Mouse (Mus musculus) layer of hippocampus, postnatal 25 days (tissue): ENCODE measurements at regions not wholly inside any gene's neighbourhood (a gene's known extent, or its start where the extent isn't known, plus 50 kb on each side); places are given as distances from the start of the nearest gene placed in this dataset.

Experiments
- DNase-seq, 2 experiments: peaks; one replicate each; pipeline ENCODE4 v3.0.0; 2022; ENCODE audit warnings: mixed read lengths in 2 of 2, low spot score in 1 of 2; ENCODE audit errors: extremely low spot score in 1 of 2

GRCm38 (mm10) chr12:14415543-14416181 is 263.8 kb upstream of the Fam84a start:
- no peak for DNase-seq

GRCm38 (mm10) chr12:14411102-14411501 is 259.2 kb upstream of the Fam84a start:
- DNase-seq: no peak

GRCm38 (mm10) chr12:14405796-14406195 is 253.9 kb upstream of the Fam84a start:
- DNase-seq: no peak

DNA sequence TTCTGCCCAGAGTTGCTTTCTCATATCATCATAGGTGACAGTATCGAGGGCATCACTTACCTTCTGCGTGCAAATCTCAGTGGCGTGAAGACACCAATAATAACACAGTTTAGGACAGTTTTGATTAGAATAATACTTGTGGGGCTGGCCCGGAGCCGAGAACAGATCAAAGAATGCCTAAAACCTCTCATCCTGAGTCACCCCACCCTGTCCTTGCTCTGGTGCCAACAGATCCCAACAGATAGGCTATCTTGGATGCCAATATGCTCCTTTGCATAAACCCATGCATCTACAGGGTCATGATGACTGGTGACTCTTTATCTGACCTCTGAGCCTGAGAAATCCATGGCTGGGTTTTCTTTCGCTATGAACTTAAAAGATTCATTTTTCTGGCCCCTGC is 224.4 kb upstream of the Fam84a start:
- no peak for DNase-seq

DNA sequence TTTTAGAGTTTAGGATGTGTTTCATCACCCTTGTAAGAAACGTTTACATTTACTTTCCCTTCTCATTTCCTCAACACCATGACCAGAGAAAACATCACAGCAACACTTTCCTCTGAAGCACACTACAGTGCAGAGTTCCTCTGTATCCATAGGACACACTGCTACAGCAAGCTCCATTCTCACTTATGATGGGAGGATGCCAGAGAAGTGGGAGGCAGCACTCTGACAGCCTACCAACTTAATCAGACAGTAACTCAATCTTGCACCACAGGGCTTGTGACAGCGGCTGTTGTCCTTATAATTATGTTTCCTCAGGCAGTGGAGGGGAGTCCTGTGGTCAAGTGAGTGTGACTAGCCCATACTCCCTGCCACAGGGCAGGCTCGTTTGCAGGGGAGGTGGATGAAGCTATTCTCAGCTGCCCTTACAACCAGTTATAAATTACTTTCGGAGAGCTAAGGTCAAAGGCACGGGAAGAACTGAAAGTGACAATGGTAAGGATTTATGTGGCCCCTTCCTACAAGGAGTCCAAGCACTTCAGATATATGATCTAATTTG is 186.5 kb upstream of the Fam84a start:
- no peak for DNase-seq

DNA sequence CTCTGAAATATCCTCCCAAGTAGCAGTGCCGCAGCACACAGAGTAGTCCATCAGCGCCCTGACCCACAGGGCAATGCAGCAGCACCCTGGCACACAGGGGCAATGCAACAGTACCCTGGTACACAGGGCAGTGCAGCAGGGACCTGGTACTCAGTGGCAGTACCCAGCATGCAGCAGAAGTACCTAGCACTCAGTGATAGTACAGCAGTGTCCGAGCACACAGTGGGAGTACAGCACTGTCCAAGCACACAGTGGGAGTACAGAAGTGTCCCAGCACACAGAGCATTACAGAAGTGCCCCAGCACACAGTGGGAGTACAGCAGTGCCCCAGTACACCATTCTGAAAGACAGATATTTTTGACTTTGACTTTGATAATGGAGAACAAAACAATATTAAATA is 186.0 kb upstream of the Fam84a start:
- DNase-seq: no peak

DNA sequence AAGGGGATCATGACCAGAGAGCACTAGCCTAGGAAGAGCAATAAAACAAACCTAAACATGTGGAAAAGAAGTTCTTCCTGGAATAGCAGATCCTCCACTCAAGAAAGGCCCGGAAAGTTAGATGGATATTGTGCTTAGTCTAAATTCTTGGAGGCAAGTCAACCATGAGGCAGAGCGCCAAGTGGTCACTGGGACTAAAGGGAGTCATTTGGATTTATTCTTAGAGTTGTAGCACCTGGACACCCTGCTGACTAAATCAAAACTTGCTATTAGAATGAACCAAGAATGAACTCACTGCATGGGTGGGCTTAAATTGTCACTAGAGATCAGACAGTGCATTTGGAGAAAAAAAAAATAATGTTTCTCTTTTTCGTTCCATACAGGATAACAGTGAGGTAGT is 166.8 kb upstream of the Fam84a start:
- DNase-seq: no peak

DNA sequence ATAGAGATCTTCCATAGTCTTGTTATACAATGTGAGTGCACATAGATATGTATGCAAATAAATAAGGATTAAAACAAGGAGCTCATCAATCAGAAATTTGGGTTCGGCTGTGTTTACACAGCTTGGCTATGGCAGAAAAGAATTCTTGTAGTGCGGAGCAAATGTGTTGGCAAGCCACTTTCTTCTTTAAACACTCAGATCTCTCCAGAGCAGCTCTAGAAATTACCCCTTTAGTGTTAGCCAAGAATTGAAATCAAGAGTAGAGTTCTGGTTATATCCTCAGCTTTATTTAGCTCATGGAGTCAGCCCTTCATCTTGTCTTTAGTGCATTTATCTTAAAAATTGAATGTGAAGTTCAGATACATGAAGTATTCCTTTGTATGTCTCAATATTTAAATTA is 164.5 kb upstream of the Fam84a start:
- no peak for DNase-seq

DNA sequence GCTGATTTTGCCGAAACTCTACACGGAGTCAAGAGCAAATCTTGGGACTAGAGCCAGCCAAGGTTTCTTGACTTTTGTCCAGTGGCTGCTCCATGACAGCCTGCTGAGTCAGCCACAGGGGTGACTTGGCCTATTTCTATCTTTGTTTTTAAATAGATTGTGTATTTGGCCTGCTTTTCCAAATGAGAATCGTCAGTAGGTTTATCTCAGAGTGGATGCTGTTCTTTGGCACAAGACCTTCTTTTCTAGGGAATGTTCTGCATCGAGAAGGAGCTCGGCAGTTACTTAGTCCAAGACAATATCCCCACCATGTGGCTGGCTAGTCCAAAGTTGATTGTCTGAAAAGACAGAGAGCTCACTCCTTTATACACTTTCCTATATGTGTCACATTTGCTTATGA is 163.9 kb upstream of the Fam84a start:
- DNase-seq: no peak

DNA sequence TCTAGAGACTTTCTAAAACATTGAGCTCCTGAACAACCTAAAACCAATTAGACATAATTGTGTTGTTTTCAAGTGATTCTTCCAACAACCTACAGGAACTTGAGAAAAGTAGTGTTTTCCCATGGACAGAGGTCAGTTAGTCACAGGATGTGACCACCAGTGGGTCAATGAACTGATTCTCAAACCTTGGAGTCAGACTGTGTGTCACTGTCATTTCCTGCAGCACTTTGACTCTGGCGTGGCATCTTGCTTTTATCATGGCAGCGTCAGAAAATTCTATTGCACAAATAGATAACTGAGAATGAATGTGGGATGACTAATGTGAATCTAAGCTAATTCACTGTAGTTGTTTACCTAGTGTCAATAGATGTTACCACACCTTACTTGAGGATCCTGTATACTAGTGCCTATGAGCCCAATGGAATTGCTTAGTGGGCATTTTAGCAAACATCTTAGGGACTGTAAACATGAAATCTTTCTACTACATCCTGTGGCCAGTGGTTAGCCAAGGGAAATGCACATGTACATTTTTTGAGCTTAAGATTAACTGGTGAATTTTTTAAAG is 150.6 kb upstream of the Fam84a start:
- DNase-seq: no peak

- DNase-seq: no peak
These were observed 150.0 kb upstream of the Fam84a start for GRCm38 (mm10) chr12:14301676-14302365.

DNA sequence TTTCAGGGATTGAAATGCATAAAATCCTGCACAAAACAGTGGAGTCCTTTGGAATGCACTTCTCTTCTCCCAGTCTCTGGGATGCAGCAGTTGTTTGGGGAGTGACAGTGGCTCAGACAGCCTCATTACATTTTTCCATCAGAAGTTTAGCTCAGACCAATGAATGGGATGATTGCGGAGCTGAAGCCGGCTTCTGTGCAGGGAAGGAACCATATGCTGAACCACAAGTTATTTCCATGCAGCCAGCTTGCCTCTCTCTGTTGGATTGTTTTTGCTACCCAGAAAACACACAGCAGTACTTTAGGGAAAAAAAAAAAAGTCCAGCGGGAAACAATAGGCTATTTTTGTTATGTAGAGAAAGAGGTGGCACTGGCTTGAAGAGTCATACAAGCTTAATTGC is 140.2 kb upstream of the Fam84a start:
- DNase-seq: no peak

DNA sequence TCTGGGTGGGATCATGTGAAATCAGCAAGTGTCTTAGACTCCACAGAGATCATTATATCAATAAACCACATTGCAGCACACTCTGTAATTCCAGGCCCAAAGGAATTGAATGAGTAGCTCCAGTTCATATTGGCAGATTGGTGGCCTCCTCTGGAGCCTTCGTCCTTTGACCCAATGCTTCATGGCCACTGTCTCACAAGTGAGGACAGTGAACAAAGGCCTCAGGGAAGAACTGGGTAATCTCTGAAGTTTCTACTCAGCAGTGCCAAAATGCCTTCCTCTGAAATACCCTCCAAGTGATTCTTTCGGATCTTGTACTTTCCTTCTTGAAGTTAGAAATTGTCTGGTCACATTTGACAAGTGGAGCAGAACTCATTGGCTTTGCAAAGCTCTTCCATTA is 135.8 kb upstream of the Fam84a start:
- no peak for DNase-seq

DNA sequence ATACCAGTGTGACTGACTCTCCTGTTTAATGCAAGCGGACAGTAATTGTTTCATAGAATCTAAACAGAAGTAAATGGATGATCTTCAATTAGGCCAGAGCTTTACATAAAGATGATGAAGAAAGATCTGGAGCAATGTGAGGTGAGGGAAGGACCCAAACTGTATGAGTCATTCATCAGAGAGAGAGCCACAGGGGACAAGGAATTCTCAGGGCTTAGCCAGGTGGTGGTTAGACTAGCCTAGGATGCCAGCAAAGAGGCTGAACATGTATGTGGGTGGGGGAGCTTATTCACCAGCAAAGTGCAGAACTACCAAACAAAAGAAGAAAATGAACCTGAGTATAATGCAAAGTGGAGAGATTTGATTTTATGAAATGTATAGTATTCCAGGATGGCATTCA is 134.8 kb upstream of the Fam84a start:
- DNase-seq: no peak

DNA sequence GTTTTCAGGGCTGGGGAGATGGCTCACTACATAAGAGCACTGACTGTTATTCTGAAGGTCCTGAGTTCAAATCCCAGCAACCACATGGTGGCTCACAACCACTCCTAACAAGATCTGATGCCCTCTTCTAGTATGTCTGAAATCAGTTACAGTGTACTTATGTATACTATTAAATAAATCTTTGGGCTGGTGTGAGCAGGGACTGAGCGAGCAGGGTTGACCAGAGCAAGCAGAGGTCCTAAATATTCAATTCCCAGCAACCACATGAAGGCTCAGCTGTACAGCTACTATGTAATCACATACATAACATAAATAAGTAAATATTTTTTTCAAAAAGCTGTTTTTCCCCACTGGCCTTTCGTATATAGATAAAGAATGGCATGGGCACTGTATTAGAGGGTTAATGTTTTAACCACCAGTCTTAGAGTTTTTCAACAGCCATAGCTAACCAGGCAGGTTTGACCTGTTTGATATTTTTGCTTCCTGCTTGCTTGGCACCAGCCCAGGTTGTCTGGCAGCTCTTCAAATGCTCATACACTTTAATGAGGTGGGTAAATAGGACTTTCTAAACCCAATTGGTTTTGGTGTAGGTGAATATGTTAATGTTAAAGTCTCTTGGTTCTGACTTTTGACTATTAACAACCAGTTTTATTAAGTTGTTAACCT is 134.1 kb upstream of the Fam84a start:
- DNase-seq: no peak

GRCm38 (mm10) chr12:14283106-14283692 is 131.3 kb upstream of the Fam84a start:
- DNase-seq: no peak

- DNase-seq: no peak
These were observed 123.4 kb upstream of the Fam84a start for GRCm38 (mm10) chr12:14275265-14275664.

DNA sequence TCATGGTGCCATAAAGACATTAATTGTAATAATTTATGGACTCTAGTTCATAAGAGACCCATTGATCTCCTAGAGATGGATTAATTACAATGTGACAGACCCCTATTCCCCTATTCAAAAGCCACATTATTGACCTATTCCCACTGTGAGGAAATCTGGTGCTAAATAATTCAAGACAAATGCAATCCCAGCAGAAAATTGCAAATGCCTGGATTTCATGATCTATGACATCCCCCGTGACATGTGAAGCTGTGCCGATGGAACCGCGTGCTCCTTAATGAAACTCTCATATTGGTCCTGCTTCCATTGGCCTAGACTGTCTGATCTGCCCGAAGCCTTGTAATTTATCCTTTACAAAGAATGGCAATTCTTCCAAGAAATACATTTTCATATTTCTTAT is 122.9 kb upstream of the Fam84a start:
- DNase-seq: no peak

- DNase-seq: no peak
These were observed 119.4 kb upstream of the Fam84a start for GRCm38 (mm10) chr12:14271216-14271615.

DNA sequence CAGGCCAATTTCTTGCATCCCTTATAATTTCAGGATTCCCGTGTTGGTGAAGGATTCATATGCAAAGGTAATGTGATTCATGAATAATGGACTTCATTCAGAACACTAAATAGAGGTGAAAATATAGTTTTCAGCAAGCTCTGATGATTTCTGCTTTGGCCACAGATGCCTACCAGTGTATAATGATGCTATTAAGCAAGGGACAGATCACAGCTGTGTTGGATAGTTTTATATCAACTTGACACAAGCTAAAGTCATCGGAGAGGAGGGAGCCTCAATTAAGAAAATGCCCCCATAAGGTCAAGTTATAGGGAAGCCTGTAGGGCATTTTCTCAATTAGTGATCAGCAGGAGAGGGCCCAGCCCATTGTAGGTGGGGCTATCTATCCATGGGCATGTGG is 109.2 kb upstream of the Fam84a start:
- no peak for DNase-seq

DNA sequence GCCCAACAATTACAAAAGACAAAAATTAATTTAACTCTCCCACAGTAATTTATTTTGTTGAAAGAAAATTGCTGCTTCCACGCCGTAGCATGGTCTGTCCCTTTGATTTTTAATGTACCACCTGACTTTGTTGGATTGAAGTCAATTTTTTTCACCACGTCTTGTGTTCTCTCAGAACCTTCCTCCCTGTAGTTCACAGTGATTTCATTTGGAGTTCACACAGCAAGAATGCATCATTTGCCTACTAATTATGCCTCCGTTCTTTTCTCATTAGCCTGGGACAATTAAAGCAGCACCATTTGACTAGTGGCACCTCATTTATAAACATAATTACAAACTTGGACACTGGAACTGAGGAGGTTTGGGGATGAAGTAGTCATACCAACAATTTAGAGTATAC is 108.4 kb upstream of the Fam84a start:
- no peak for DNase-seq
